Mouse (Mus musculus) natural killer cell, adult 2 months (primary cell): ENCODE data around the gene Gm2431.
"Not testable (repeated sequence)": the region's sequence is repeated elsewhere in the genome, so short reads cannot be mapped to it uniquely, and the experiment has no call there.

Experiments
- DNase-seq, 2 experiments: peaks; one replicate each; pipeline ENCODE4 v3.0.0; 2022; ENCODE audit warnings: low spot score in 2 of 2

Gm2431 gene

GRCm38 (mm10) chr7:142258254-142258653 is at the start of gene Gm2431:
Gene Gm2431, minus strand, starts transcription at chr7:142258354.
- DNase-seq = not testable (repeated sequence)

DNA sequence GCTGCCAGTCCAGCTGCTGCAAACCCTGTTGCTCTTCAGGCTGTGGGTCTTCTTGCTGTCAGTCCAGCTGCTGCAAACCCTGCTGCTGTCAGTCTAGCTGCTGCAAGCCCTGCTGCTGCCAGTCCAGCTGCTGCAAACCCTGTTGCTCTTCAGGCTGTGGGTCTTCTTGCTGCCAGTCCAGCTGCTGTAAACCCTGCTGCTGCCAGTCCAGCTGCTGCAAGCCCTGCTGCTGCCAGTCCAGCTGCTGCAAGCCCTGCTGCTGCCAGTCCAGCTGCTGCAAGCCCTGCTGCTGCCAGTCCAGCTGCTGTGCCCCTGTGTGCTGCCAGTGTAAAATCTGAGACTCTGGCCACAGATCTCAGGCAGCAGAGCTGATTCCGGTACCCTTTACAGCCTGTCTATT is 45.8 kb upstream of the Gm2431 start:
- not testable (repeated sequence) for DNase-seq

DNA sequence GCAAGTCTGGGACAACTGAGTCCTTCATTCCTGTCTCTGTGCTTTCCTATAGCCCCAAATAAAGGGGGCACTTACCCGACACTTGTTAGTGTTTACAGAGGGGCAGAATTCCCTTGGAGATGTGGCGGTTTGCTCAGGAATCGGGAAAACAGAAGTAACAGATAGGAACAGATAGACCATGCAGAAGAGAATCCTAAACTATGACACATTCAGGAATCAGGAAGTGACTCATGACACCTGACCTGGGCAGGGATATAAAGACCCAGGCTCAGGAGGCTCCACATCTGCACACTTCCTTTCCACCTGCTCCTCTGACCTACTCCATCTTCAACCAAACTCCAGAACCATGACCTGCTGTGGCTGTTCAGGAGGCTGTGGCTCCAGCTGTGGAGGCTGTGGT is 45.1 kb upstream of the Gm2431 start, which contains the start of gene Krtap5-4:
Krtap5-4 (plus strand) TSS at position 301 of the 400 bp plus-strand sequence.
- DNase-seq = no peak

GRCm38 (mm10) chr7:142297018-142297417 is 38.9 kb upstream of the Gm2431 start, which contains the start of gene Krtap5-1:
Gene Krtap5-1, minus strand, starts transcription at chr7:142297118.
- not testable (repeated sequence) for DNase-seq

DNA sequence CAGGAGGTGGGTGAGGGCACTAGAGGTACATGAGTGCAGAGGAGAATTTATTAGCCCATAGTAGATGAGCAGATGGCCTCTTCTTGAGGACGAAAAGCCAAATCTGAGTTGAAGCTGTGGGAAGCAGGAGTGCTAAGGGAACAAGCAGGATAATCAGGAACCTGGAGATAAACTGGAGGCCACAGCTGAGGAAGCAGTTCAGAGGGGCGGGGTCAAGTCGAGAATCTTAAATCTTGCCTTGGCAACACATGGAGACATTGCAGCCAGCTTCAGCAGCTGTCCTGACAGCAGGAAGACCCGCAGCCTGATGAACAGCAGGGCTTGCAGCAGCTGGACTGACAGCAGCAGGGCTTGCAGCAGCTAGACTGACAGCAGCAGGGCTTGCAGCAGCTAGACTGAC is 38.0 kb upstream of the Gm2431 start:
- not testable (repeated sequence) for DNase-seq

- no peak for DNase-seq
Measured at GRCm38 (mm10) chr7:142295418-142295817, 37.3 kb upstream of the Gm2431 start.

DNA sequence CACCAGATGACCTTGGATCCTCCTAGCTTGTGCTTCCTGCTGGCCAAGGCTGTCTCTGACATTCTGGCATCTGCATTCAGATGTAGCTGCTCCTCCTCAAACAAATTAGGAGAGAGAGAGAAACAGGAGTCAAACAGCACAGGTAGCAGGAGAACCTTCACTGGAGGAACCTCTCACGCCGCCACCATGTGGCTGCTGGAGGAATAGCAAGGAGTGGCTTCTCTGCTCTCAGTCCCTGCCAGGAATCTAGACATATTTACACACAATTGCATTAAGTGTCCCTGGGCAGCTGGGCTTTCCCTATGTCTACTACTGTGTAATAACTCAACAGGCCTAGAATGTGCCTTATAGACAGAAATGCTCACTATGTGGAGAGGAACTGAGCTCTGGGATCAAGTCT is 35.7 kb upstream of the Gm2431 start:
- DNase-seq = not testable (repeated sequence)

DNA sequence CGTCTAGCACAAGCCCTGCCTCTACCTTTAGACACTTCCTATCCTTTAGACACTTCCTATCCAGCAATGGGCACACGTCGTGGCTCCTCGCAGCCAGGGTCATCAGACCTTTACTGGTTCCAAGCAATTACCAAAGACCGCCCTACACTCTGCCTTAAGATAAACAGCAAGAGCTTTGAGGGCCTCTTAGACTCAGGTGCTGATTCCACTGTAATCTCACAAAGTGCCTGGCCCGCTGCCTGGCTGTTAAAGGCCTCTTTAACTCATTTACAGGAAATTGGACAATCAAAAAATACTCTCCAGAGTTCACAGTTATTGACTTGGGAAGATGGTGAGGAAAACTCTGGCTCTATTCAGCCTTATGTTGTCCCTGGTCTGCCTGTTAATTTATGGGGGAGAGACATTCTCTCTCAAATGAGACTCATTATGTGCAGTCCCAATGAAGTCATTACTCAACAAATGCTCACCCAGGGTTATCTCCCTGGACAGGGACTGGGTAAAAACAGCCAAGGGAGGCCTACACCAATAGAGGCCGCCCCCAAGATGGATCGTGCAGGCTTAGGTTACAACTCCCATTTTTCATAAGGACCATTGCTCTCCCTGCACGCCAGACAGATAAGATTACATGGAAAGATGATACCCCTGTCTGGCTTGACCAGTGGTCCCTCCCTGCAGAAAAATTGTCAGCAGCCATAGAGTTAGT is 27.9 kb upstream of the Gm2431 start:
- DNase-seq = not testable (repeated sequence)

DNA sequence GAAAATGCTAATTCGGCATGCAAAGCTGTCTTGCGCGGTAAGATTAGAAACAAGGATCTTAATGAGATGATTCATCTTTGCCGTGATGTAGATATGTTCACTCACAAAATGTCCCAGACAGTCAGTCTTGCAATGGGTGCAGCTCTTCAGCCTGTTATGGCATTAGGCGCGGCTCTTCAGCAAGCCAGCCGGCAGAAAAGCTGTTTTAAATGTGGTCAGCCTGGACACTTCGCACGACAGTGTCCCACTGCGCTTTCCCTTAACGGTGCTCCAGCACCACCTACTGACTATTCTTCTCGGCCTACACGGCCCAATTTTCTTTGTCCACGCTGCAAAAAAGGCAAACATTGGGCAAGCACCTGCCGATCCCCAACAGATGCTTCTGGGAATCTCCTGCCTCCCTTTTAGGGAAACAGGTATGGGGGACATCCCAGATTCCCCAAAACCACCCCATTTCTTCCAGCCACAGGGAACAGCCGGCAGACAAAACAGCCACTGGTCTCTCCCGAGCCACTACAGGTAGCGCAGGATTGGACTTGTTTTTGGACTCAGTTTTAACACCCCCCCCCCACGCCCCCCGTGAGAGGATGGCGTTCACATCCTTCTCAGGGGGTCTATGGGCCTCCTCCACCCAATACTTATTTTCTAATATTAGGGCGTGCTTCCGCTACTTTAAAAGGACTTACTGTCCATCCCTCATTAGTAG is 27.1 kb upstream of the Gm2431 start:
- DNase-seq = no peak

DNA sequence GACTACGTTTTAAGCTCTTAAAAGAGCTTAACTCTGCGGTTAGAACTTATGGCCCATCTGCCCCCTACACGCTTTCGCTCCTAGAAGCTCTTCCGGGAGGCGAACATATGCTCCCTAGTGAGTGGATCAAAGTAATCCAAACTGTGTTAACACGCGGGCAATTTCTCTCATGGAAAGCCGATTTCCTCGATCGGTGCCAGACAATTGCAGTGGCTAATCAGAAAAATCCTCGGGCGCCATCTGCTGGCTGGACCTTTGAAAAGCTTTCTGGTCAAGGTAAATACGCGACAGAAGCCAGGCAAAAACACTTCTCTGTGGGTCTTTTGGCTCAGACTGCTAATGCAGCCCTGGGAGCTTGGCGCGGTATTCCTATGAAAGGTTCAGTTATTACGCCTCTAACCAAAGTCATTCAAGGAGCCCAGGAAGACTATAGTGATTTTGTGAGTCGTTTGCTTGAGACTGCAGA is 26.5 kb upstream of the Gm2431 start:
- peak; percentile 78 to 85 for DNase-seq

DNA sequence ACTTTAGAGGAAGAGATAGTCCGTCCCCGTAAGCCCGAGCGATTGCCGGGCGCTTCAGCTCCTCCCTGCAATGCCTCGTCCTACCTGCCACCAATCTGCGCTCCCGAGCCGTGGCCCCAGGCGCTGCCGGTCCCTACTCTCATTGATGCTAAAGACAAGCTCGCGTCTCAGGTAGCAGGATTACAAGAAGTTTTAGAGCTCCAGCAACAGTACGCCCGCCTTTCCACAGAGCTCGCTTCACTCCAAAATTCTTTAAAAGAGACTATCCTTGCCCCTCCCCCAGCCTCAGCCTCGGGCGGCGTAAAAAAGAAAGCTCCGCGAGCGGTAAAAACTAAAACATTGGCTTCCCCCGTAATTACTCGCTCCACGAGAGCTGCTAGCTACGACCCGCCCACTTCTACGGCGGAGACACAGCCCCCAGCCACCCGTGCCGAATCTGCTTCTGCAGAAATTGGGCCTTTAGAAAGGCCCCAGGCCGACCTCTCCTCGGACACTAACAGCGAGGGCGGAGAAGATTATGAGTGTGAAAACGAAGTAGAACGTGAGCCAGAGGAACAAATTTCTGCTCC is 26.0 kb upstream of the Gm2431 start:
- peak; percentile 42 to 55 for DNase-seq

DNA sequence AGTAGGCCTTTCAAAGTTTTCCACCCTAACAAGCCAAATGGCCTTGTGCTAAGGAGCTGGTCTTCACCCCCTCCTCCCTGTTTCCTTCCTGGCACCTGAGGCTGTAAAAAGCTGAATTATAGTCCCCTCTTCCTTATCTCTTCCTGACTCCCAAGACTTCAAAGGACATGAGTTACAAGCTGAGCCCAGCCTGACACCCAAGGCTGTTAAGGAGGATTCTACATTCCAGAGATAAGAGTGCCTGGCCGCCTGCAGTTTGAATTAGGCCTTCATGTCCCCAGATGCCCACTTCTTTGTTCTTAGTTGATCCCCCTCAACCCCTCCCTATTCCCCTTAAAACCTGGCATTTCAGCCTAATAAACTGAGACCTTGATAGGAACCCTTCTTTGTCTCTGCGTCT is 24.7 kb upstream of the Gm2431 start:
- not testable (repeated sequence) for DNase-seq

DNA sequence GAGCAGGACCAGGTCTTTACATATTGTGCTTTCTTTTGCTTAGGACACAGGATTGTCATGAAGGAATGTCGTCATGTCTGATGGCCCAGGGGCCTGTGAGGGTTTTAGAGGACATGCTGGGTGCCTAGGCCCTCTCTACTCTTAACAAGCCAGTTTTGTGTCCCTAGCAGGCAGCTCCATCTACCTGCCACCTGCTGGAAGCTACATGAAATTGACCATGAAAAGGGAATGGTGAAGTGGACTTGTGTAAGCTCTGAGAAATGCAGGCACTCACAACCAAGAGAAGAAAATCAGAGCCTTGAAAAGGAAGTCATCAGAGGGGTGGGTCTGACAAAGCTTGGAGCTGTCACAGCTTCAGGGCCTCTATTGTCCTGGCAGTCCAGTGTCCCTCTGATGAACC is 21.1 kb upstream of the Gm2431 start:
- DNase-seq = not testable (repeated sequence)

- peak; percentile 19 to 30 for DNase-seq
Measured at GRCm38 (mm10) chr7:142278183-142278582, 20.0 kb upstream of the Gm2431 start.

DNA sequence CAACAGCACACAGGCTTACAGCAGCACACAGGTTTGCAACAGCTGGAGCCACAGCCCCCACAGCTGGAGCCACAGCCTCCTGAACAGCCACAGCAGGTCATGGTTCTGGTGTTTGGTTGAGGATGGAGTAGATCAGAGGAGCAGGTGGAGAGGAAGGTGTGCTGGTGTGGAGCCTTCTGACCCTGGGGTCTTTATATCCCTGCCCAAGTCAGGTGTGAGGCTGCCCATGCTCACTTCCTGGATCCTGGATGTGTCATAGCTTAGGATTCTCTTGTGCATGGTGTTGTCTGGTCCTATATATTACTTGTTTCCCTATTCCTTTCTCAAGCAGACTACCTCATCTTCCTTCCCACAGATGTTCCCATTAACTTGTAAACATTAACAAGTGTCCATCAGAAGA is 16.1 kb upstream of the Gm2431 start, which contains the start of gene Gm4559:
Gm4559 (minus strand) TSS at position 101 of the 400 bp plus-strand sequence.
- not testable (repeated sequence) for DNase-seq

- peak in 1 of 2 experiments; percentile 7 for DNase-seq
Measured at GRCm38 (mm10) chr7:142255517-142255916, 2.6 kb downstream of the Gm2431 start.

GRCm38 (mm10) chr7:142249824-142250223 is 8.3 kb downstream of the Gm2431 start:
- no peak for DNase-seq

GRCm38 (mm10) chr7:142240978-142241377 is 17.2 kb downstream of the Gm2431 start, which contains the start of gene Gm40460:
Gene Gm40460, minus strand, starts transcription at chr7:142241078.
- DNase-seq = no peak

DNA sequence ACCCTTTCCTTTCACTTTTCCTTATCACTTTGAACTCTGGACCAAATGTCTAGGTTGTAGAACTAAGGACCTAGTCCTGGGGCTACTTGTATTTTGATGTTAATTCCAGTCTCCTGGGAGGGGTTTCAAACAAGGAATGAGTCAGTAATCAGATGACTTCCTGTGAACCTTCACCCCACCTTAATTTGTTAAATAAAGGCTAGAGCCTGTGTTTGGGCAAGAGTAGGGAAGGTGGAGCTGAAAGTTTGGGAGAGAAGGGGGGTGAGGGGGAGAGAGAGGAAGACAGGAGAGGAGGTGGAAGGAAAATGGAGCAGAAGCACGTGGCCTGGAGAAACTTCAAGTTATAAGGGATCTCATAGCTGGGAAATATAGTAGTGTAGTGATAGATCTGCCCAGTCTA is 26.6 kb downstream of the Gm2431 start:
- no peak for DNase-seq

GRCm38 (mm10) chr7:142229871-142230270 is 28.3 kb downstream of the Gm2431 start, which contains the start of gene Krtap5-5:
Gene Krtap5-5, minus strand, starts transcription at chr7:142229971.
- DNase-seq = not testable (repeated sequence)

DNA sequence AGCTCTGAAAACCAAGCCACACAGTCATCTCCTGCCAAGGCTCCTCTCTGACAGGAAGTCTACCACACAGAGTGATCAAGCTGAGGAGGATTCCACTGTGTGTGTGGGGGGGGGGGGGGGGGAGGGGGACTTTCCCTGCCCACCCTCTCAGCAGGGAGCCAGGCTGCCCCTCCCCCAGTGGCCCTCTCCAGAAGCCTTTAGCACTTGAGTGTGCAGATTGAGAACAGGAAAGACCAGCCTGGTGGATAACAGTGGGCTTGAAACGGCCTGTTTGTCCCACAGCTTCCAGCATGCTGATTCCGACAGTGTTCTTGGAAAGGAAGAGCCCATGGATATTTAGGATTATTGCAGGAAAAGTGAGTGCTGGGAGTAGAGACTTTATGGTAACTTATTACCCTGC is 33.6 kb downstream of the Gm2431 start:
- no peak for DNase-seq

DNA sequence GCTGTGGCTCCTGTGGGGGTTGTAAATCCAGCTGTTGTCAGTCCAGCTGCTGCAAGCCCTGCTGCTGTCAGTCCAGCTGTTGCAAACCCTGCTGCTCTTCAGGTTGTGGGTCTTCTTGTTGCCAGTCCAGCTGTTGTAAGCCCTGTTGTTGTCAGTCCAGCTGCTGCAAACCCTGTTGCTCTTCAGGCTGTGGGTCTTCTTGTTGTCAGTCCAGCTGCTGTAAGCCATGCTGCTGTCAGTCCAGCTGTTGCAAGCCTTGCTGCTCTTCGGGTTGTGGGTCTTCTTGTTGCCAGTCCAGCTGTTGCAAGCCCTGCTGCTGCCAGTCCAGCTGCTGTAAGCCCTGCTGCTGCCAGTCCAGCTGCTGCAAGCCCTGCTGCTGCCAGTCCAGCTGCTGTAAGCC is 46.0 kb downstream of the Gm2431 start:
- DNase-seq = not testable (repeated sequence)
